7 mouse cellular contexts compared by ENCODE assay signal in genomic region chr4:135652966-135653607, GRCm38 (mm10). TPM values are rescaled to one million over a fixed set of nuclear protein-coding genes. Genes with fewer than 3 reads are reported as not detected.
A peak's percentile ranks its signal among the peaks of the same experiment; 100 is the strongest.
DNase-seq lines count a peak whose midpoint lies in the region; ATAC-seq lines count a peak whose summit lies in the region.

No protein-coding gene starts in this region.

- H3K4me3 ChIP-seq in lung, embryonic 15.5 days = no peak overlapping the region
- H3K4me3 ChIP-seq in embryonic facial prominence, embryonic 11.5 days (ENCODE audit: low read depth, low read length) = no peak overlapping the region
- no peak overlapping the region; the same call in 1 of the 2 replicates for H3K4me3 ChIP-seq in heart, embryonic 10.5 days
- no peak overlapping the region for H3K4me3 ChIP-seq in liver, embryonic 12.5 days

- no peak for DNase-seq in lung, postnatal 25 days (ENCODE audit: low spot score)
- peak; percentile 85 for DNase-seq in embryonic facial prominence, embryonic 11.5 days (ENCODE audit: low spot score)
- DNase-seq in heart, embryonic 10.5 days (ENCODE audit: low spot score) = no peak
- DNase-seq in urinary bladder, adult 2 months (ENCODE audit: low spot score) = no peak

- no peak for ATAC-seq in lung, embryonic 15.5 days (ENCODE audit: borderline replicate concordance, extremely low read depth, low FRiP score, low TSS enrichment)
- ATAC-seq in embryonic facial prominence, embryonic 11.5 days (replicated peaks; ENCODE audit: insufficient number of reproducible peaks, low FRiP score, low TSS enrichment, low read depth) = 0 out of 2 replicates have a peak, but pooled peaks have one; percentile 10
- ATAC-seq in liver, embryonic 12.5 days = no peak
- ATAC-seq in megakaryocyte-erythroid progenitor cell, adult 5-6 weeks (replicated peaks; ENCODE audit: low FRiP score, low TSS enrichment, poor library complexity, severe bottlenecking) = no peak

- peaks cover 36% of the 10 kb centered on the region for H3K4me1 ChIP-seq in lung, embryonic 15.5 days
- peaks cover 18% of the 10 kb centered on the region for H3K4me1 ChIP-seq in embryonic facial prominence, embryonic 11.5 days (ENCODE audit: control insufficient read depth, insufficient read depth, low read length)
- peaks cover 73% of the 10 kb centered on the region for H3K4me1 ChIP-seq in heart, embryonic 10.5 days
- H3K4me1 ChIP-seq in liver, embryonic 12.5 days = peaks cover 31% of the 10 kb centered on the region

- 37% methylated on average over 11 of the region's 11 CpGs for WGBS in lung, embryonic 15.5 days
- WGBS in embryonic facial prominence, embryonic 11.5 days = 34% methylated on average over 11 of the region's 11 CpGs
- WGBS in heart, embryonic 10.5 days = 30% methylated on average over 11 of the region's 11 CpGs
- 57% methylated on average over 11 of the region's 11 CpGs for WGBS in liver, embryonic 12.5 days (ENCODE audit: insufficient replicate concordance)

- H3K36me3 ChIP-seq in lung, embryonic 15.5 days = no peaks in the 10 kb centered on the region
- H3K36me3 ChIP-seq in embryonic facial prominence, embryonic 11.5 days (replicated peaks; ENCODE audit: control insufficient read depth, insufficient read depth, low read depth, low read length) = no peaks in the 10 kb centered on the region
- no peaks in the 10 kb centered on the region for H3K36me3 ChIP-seq in heart, embryonic 10.5 days
- H3K36me3 ChIP-seq in liver, embryonic 12.5 days = no peaks in the 10 kb centered on the region

- 0 out of 2 replicates have a peak overlapping the region, but pooled peaks have one; percentile 15 for H3K27ac ChIP-seq in lung, embryonic 15.5 days
- H3K27ac ChIP-seq in embryonic facial prominence, embryonic 11.5 days (replicated peaks; ENCODE audit: low read depth, low read length) = peak overlapping the region; percentile 44
- H3K27ac ChIP-seq in heart, embryonic 10.5 days = peak overlapping the region; percentile 86
- no peak overlapping the region for H3K27ac ChIP-seq in liver, embryonic 12.5 days

- no peaks in the 10 kb centered on the region for H3K27me3 ChIP-seq in lung, embryonic 15.5 days
- H3K27me3 ChIP-seq in embryonic facial prominence, embryonic 11.5 days (ENCODE audit: control insufficient read depth, insufficient read depth, low read length) = no peaks in the 10 kb centered on the region
- peaks cover 7% of the 10 kb centered on the region for H3K27me3 ChIP-seq in heart, embryonic 10.5 days (ENCODE audit: insufficient read depth, poor library complexity, severe bottlenecking)
- H3K27me3 ChIP-seq in liver, embryonic 12.5 days (replicated peaks) = peaks cover 40% of the 10 kb centered on the region

- no peaks in the 10 kb centered on the region for H3K9me3 ChIP-seq in lung, embryonic 15.5 days
- no peaks in the 10 kb centered on the region for H3K9me3 ChIP-seq in embryonic facial prominence, embryonic 11.5 days (replicated peaks; ENCODE audit: control insufficient read depth, low read length)
- no peaks in the 10 kb centered on the region for H3K9me3 ChIP-seq in heart, embryonic 10.5 days
- H3K9me3 ChIP-seq in liver, embryonic 12.5 days (replicated peaks) = no peaks in the 10 kb centered on the region

- H3K4me2 ChIP-seq in lung, embryonic 15.5 days = no peak overlapping the region
- peak overlapping the region; percentile 3; the same call in 1 of the 2 replicates for H3K4me2 ChIP-seq in embryonic facial prominence, embryonic 11.5 days (ENCODE audit: low read depth, low read length)
- peak overlapping the region; percentile 43 for H3K4me2 ChIP-seq in liver, embryonic 12.5 days

- no peak overlapping the region for H3K9ac ChIP-seq in lung, embryonic 15.5 days
- H3K9ac ChIP-seq in embryonic facial prominence, embryonic 11.5 days (replicated peaks; ENCODE audit: low read length) = no peak overlapping the region
- peak overlapping the region; percentile 20 for H3K9ac ChIP-seq in liver, embryonic 12.5 days

RNA-seq across cellular contexts. Expression of gene Ifnlr1, which starts 33.0 kb away (rescaled TPM):
- polyA plus RNA-seq in lung, embryonic 15.5 days (2015; fragmentation: Nextera tagmentation; extraction: Ambion mirVana) = 1.5 and 1.8 TPM in 2 replicates
- polyA plus RNA-seq in embryonic facial prominence, embryonic 11.5 days (2014; fragmentation: Nextera tagmentation; extraction: Ambion mirVana) = 0.59 and 0.70 TPM in 2 replicates
- 0.18 and 0.28 TPM in 2 replicates for polyA plus RNA-seq in heart, embryonic 10.5 days (2016; fragmentation: Nextera tagmentation; extraction: Ambion mirVana)
- 0.06 and 0.07 TPM in 2 replicates for polyA plus RNA-seq in liver, embryonic 12.5 days (2016; fragmentation: Nextera tagmentation; extraction: Ambion mirVana)
- polyA plus RNA-seq in urinary bladder, adult 2 months (2012; rRNA removed) = 6.5 and 8.0 TPM in 2 replicates
- total RNA-seq in megakaryocyte-erythroid progenitor cell, adult 5-6 weeks (2014; fragmentation: Nextera tagmentation) = 0.28 and 1.6 TPM in 2 replicates
- total RNA-seq in megakaryocyte-erythroid progenitor cell, adult 5-6 weeks (2017) = 0.15 and 0.28 TPM in 2 replicates
